Mouse (Mus musculus) kidney, adult 2 months (tissue): ENCODE results near the gene Ppp1r14a.

Experiments used
- CTCF ChIP-seq: fragments of 200-500 bp; conservative IDR thresholded peaks from 2 replicates; pipeline ENCODE4 v1.5.1; 2011; ENCODE audit warnings: low read depth, mild to moderate bottlenecking, control low read depth, low read length, moderate library complexity, mixed read lengths; ENCODE audit not compliant: insufficient read depth, insufficient read length
- POLR2A ChIP-seq: fragments of 200-500 bp; IDR thresholded peaks from one replicate; pipeline ENCODE4 v1.6.1; 2011; ENCODE audit warnings: low read depth, low read length, control low read depth

GRCm38 (mm10) chr7:29341722-29342121, 52.6 kb downstream of the Ppp1r14a start:
- TF ChIP-seq POLR2A = no peak
- TF ChIP-seq CTCF = no peak
